Mouse (Mus musculus) lung, adult 2 months (tissue): ENCODE data around the gene U90926.

ENCODE experiments used
- CTCF ChIP-seq: fragments of 200-500 bp; IDR thresholded peaks from 2 replicates; pipeline ENCODE4 v1.5.1; 2011; ENCODE audit warnings: mild to moderate bottlenecking, low read length, control low read depth; ENCODE audit not compliant: insufficient read depth
- POLR2A ChIP-seq: fragments of 200-500 bp; IDR thresholded peaks from 2 replicates; pipeline ENCODE4 v1.6.1; 2011; ENCODE audit warnings: low read depth, mild to moderate bottlenecking, control low read depth, low read length, borderline replicate concordance; ENCODE audit errors: extremely low read depth

DNA sequence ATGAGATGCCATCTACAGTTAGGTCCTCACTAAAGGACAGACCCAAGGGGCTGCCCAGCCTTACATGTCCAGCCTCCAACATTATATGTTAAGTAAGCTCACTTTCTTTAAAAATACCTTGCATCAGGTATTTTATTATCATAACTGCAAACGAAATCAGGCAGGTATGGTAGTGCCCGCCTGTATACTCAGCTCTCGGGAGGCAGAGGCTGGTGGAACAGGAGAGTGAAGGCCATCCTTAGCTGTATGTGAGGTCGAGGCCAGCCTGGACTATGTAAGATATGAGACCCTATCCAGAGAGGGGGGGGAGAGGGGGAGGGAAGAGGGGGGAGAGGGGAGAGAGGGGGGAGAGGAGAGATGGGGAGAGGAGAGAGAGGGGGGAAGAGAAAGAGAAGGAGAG is 18.2 kb upstream of the U90926 start:
- TF ChIP-seq CTCF, result no peak
- no peak for TF ChIP-seq POLR2A
